Mouse (Mus musculus) ovary, postnatal 10 days (tissue): ENCODE results near the gene Hyou1.
A peak's percentile ranks its signal among the peaks of the same experiment; 100 is the strongest.
"Not testable (repeated sequence)": the region's sequence is repeated elsewhere in the genome, so short reads cannot be mapped to it uniquely, and the experiment has no call there.

Source experiments
- DNase-seq: peaks from one replicate; pipeline ENCODE4 v3.0.0; 2022; ENCODE audit warnings: low spot score

The Hyou1 gene

DNA sequence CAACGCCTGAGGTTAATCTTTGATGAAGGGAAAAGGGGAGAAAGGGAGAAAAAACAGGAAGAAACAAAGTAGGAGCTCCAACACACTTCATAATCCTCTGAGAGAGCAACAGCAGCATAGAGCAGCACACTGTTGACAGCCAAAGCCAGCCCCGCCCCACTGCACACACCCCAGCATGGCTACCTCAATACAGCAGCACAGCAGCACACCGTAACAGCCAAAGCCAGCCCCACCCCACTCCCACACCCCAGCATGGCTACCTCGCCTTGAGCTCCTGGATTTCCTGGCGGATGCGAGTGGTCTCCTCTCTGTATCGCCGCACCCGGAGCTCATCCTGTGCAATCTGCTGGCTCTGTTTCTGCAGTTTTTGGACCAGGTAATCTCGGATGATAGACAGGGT, 27.0 kb upstream of the Hyou1 start:
- DNase-seq = no peak

DNA sequence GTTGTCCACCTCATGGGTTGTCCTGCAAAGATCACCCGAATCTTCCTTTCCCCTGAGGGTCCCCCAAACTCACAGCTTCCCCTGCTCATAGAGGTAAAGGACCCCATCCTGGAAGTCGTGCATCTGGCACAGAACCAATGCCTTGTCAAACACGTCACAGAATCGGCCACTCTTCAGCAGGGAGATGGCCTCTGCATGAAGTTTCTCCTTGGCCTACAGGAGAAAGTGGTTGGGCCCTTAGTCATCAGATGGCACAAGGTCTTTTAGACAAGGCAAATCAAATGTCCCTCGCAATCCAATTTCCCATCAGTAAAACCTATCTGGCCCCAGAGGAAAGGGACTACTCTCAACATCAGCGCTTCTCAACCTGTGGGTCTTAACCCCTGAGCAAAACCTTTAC, 26.1 kb upstream of the Hyou1 start:
- DNase-seq = no peak

DNA sequence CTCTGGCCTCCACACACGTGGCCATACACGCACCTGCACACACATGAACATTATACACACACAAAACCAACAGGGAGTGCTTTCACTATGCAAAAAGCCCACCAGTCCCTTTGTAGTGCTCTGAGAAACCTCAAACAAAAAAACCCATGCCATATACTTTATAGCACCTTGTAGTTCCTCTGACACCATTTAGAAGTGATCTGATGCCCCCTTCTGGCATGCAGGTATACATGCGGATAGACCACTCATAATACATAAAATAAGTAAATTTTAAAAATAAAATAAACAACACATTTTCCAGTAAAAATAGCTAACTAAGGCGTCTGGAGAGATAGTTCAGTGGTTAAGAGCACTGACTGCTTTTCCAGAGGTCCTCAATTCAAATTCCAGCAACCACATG, 22.1 kb upstream of the Hyou1 start:
- no peak for DNase-seq

DNA sequence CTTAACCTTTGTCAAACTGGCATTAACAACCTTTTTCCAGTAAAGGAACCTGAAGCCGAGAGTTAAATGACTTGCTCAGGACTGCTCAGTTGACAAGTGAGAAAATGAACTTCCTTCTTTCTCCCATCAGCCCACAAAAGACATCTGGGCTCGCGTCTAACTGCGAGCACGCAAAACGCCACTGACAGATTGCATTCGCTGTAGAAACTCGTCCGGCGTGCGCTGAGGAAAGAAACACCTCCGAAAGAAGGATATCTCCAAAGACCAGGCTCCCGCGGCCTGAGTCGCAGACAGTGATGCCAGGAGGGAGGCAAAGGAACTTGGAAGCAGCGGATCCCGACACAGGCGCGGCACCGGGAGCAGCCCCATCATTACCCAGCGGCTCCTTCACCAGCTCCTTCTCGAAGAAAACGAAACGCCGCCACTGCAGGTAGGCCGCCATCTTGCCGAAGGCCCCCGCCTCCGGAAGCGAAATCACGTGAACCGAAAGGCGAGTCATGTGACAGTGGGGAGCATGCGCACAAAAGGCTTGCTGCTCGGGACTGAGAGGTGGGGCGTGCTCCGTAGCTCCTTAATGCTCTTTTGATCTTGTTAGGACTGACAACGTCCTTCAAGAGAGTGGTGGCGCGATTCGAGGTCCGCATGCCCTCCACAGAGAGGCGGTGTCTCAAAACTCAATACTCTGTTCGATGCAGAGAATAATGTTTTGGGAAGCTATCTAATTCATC, 17.9 kb upstream of the Hyou1 start, which contains the start of gene Vps11:
Gene Vps11, minus strand, starts transcription at position 481 of the 728 bp plus-strand sequence.
- peak; percentile 95 for DNase-seq

DNA sequence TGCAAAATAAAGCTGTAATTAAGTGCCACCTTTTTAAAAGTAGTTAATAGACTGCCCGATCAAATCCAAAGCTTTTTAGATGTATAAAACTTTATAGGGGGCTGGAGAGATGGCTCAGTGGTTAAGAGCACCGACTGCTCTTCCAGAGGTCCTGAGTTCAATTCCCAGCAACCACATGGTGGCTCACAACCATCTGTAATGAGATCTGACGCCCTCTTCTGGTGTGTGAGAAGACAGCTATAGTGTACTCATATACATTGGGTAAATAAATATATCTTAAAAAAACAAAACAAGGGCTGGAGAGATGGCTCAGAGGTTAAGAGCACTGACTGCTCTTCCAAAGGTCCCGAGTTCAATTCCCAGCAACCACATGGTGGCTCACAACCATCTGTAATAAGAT, 17.4 kb upstream of the Hyou1 start:
- DNase-seq = not testable (repeated sequence)

DNA sequence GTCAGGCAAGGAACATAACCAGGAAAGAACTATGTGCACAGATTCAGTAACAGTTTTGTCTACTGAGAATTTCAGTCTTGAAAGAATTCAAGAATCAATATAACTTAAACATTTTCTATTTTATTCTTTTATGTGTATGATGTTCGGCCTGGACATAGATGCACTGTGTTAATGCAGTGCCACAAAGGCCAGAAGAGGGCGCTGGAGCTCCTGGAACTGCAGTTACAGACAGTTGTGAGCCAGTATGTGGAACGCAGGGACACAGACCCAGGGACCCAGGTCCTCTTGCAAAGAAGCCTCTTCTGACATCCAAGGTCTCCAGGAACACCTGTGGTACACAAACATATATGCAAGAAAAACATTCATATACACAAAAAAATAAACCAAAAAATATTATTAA, 14.8 kb upstream of the Hyou1 start:
- no peak for DNase-seq

DNA sequence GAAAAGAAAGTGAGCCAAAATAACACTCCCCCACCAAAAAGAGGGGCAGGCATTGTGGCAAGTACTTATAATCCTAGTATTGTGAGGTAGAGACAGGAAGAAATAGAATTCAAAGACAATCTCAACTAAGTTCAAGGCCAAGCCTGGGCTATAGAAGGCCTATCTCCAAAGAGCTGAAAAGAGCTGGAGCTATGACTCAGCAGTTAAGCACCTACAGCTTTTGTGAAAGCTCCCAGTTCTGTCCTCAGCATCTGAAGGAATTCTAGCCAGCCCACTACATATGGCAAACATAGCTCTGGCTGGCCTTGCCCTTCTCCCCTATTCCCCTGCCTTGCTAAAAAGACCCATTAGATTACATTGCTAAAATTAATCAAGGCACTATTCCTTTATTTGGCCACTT, 5.9 kb upstream of the Hyou1 start:
- no peak for DNase-seq

DNA sequence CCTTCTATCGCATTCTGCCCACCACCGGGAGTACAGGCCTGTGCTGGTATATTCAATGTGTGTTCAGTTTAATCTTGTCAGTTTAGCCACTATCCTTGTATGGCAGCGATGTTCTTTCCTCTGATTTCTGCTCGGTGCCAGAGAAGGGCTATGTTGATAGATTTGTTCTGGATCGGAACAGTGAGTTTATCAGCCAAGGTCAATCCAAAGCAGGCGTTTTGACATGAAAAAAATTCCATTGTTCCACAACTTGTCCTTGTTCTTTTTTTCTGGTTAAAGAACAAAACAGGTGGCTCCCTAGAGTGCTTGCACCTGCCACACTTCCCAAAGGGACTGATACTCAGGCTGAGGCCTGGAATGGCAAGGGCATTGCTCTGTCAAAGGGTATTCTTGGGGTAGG, 3.1 kb upstream of the Hyou1 start:
- no peak for DNase-seq

DNA sequence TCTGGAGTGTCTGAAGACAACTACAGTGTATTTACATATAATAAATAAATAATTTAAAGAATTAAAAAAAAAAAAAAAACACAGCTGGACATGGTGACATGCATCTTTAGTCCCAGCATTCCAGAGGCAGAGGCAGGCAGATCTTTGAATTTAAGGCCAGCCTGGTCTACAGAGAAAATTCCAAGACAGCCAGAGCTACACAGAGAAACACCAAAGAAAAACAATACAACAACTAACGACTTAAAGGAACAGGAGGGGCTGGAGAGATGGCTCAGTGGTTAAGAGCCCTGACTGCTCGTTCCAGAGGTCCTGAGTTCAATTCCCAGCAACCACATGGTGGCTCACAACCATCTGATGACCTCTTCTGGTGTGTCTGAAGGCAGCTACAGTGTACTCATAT, 2.0 kb upstream of the Hyou1 start:
- DNase-seq = not testable (repeated sequence)

DNA sequence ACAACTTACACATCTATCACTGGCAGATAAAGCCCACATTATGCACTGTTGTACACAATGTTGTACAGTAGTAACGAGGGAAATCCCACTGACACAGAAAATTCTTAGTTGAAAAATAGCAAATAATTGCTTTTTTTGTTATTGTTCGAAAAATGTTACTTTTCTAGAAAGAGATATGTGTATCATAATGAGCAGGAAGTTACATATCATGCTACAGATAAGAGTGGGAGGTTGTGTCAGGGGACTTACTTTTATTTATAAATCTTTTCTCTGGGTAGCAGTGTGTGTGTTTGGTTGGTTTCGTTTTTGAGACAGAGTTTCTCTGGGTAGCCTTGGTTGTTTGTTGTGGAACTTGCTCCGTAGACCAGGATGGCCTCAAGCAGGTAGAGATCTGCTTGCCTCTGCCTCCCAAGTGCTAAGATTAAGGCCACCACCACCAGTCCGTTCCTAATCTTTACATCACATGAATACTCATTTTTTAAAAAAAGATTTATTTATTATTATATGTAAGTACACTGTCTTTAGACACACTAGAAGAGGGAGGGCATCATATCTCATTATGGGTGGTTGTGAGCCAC, 1.0 kb upstream of the Hyou1 start:
- no peak for DNase-seq

DNA sequence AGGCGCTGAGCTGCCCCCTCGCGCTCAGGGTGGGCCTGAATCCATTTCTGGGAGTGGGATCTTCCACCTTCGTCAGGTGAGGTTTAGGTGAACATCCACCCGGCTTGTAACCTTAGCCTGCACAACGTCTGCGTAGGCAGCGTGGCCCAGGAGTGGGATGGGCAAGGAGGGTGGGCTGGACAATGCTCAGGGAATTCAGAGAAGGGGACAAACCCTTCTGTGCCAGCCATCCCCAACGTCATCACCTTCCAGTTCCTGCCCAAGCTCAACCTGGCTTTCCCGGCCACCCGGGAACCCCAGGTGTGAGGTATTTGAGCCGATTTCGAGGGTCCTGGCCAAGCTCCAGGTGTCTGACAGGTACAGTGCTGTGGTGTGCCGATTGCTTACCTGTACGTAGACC, 572 bp downstream of the Hyou1 start:
- DNase-seq = no peak

DNA sequence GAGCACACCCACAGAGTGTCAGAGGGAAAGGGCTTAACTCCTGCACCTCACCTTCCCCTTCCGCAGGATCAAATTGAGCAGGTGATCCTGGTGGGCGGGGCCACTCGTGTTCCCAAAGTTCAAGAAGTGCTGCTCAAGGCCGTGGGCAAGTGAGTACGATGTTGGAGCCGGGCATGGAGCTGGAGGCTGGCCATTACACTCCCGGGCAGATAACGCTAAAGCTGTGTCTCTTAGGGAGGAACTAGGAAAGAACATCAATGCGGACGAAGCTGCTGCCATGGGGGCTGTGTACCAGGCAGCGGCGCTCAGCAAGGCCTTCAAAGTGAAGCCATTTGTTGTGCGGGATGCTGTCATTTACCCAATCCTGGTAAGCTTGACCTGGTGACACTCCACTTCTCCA, 5.3 kb downstream of the Hyou1 start:
- DNase-seq = no peak

DNA sequence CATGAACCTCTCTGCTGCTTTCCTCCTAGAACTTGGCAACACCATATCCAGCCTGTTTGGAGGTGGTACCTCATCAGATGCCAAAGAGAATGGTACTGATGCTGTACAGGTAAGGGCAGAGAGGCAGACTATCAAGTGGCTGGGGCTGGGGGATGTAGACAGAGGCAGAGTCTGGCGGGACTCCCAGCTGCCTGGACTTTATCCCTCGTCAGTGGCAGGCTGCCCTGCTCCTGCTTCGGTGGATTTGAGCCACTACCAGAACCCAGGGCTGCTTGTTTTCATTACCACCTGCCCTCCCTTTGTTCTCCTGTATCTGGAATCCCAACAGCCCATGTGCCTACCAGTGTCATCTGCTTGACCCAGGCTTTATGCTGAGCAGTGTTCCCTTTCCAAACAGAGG, 7.9 kb downstream of the Hyou1 start:
- no peak for DNase-seq

DNA sequence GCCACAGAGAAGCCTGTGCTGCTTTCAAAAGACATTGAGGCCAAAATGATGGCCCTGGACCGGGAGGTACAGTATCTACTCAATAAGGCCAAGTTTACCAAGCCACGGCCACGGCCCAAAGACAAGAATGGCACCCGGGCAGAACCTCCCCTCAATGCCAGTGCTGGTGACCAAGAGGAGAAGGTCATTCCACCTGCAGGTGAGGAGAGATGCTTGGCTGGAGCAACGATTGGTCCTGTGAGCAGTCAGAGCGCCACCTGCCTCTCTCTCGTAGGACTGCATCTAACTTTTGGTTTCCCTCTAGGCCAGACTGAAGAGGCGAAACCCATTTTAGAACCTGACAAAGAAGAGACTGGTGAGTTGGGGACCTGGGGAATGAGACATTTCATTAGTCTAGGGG, 10.0 kb downstream of the Hyou1 start:
- DNase-seq = no peak

DNA sequence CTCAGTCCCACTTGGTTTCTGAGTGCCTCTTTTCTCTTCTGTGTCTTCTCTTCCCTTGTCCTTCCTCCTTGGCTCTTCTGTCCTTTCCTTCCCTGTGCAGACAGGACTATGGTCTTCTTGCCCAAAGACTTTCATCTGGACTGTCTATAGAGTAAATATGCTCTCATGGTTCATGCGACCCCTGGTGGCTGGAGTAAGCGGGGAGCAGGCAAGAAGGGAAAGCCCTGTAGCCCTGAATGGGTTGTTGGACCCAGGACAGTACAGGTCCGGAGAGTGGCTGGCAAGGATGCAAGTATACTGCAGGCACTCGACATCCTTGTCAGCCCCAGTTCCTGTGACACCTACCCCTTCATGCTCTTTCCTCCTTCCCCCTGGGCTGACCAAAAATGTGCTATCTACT, 12.2 kb downstream of the Hyou1 start:
- DNase-seq = peak; percentile 48

DNA sequence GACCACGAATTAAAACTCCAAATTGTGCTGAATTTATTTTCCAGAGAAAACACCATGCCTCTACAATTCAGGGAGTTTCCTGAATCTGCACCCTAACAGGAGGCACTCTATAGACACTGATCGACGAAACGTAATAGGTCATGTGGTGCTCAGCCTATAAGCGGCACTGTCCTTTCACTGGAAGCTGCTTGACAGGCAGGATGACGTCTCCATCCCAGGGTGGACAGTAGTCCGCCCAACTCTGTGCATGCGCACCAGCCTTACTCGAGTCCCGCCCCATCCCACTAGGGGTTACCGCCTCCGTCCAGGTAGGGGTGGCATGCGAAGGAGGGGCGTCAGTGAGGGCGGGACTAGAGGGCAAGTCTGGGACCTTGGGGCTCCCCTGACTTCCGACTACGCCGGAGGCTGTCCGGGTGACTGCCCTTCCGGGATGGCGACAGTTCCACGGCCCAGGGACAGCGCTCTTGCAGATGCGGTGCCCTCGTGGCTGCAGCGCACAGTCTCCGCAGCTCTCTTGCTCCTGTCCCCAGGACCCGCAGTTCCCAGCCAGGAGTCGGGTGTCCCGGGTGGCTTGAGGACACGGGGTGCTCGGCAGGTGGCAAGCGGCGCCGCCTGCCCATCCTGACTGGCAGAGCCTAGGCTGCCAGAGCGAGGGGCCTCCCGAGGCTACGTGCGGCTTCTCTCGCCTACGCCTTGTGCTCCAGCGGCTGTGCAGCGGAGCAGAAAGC, 17.6 kb downstream of the Hyou1 start, which contains the start of gene Slc37a4:
Gene Slc37a4, plus strand, starts transcription at position 169 of the 728 bp plus-strand sequence.
- peak; percentile 74 for DNase-seq

DNA sequence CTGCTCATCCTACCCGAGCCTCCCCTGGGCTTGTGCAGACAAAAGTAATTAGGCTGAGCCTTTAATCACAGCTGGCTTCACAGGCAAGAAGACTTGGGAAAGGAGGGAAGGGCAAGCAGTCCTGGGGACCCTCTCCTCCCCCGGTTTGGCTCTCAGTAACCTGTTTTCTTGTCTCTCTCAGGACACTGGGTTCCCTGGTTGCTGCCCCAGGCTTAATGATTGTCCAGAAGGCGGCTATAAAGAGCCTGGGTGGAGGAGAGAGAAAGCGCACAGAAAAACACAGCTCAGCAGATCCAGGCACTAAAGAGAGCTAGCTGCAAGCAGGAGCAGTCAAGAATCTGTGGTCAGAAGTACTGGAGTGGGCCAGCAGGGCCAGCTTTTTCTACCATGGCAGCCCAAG, 18.8 kb downstream of the Hyou1 start:
- no peak for DNase-seq

DNA sequence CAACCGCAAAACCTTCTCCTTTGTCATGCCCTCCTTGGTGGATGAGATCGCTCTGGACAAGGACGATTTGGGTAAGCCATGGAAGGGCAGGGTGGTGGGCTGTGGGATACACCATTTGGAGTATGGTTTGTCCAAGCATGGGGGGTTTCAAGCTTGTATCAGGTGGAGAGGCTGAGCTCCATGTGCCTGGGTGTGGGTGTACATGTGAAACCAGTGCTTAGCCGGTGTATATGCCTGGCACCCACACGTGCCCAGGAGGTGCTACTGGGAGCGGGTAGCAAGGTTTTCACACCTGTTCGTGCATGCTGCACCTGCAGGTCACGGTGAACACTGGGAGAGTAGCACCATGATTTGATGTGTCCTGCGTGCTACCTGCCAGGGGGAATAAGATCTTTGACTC, 19.3 kb downstream of the Hyou1 start:
- no peak for DNase-seq

DNA sequence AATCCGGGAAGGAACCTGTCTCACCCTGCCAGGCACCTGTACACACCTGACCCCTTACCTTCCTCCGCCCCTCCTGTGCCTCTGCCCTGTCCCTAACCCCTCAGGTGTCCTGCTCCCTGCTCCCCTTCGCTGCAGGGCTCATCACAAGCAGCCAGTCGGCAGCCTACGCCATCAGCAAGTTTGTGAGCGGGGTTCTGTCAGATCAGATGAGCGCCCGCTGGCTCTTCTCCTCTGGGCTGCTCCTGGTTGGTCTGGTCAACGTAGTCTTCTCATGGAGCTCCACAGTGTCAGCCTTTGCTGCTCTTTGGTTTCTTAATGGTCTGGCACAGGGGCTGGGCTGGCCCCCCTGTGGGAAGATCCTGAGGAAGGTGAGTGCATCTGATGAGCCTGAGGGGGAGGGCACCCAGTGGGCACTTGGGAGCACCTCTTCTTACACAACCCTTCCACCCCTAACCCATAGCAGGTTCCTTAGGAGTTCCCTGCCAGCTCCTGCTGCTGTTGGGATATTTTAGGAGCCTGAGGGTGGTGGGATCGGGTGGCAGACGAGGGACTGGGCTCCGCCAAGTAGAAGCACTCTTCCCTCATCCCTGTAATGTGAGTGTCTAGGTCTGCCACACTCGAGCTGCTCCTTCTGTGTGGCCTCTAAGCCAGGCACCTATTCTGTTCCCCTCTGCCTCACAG, 20.0 kb downstream of the Hyou1 start:
- DNase-seq = no peak

DNA sequence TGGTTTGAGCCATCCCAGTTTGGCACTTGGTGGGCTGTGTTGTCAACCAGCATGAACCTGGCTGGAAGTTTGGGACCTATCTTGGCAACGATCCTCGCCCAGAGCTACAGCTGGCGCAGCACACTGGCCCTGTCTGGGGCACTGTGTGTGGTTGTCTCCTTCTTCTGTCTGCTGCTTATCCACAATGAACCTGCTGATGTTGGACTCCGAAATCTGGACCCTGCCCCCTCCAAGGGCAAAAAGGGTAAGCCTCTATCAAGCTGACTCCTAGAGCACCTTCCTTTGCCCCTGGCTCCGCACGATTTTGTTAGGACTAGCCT, 20.5 kb downstream of the Hyou1 start:
- no peak for DNase-seq

DNA sequence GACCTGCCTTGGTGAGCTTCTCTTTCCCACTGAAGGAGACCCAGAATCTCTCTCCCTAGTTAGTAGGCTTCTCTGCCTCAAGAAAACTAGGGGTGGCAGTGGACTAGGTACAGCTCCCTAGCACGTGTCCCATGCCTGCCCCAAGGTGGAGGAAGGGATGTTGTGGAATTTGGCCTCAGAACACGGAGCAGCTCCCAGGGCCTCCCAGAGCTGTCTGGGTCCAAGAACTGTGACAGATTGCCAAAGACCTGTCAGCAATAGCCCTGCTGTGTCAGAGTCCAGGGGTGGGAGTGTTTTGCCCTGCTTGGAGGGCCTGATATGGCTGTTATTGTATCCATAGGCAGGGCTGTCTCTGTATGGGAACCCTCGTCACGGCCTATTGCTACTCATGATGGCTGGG, 21.8 kb downstream of the Hyou1 start:
- no peak for DNase-seq

DNA sequence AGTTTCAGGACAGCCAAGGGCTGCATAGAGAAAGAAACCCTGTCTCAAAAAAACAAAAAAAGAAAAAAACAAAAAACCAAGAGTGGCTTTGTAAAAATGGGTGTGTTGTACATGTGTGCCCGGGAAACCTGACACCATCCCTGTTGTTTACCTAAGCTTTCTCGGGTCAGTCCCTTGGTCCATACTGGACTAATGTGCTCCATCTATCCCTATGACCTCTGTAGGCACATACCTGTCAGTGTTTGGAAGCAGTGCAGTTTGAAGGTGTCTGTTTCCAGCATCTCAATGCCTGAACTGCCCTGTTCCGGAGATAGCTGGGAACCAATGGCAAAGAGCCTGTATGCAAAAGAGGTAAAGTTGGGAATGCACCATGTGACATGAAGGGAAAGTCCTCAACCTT, 25.7 kb downstream of the Hyou1 start:
- no peak for DNase-seq
